Mouse (Mus musculus) erythroblast, embryonic 14.5 days (primary cell): ENCODE measurements around the gene Pin4. TPM values are rescaled to one million over a fixed set of nuclear protein-coding genes. Genes with fewer than 3 reads are reported as not detected.
"Not testable (repeated sequence)": the region's sequence is repeated elsewhere in the genome, so short reads cannot be mapped to it uniquely, and the experiment has no call there.

Experiments
- H3K27me3 ChIP-seq: 2 replicates; pipeline ENCODE4 v1.6.1; 2012; ENCODE audit warnings: inconsistent platforms; ENCODE audit not compliant: control insufficient read depth
- H3K36me3 ChIP-seq: 2 replicates; pipeline ENCODE4 v1.6.1; 2012; ENCODE audit warnings: mild to moderate bottlenecking, inconsistent platforms; ENCODE audit not compliant: control insufficient read depth
- H3K4me1 ChIP-seq: 2 replicates; pipeline ENCODE4 v1.6.1; 2012; ENCODE audit warnings: inconsistent platforms; ENCODE audit not compliant: control insufficient read depth
- H3K4me3 ChIP-seq: replicated peaks from 2 replicates; pipeline ENCODE3; 2012; ENCODE audit warnings: moderate library complexity, mild to moderate bottlenecking, inconsistent platforms
- H3K9me3 ChIP-seq: 2 replicates; pipeline ENCODE4 v1.6.1; 2012; ENCODE audit warnings: low read length, inconsistent platforms, mixed read lengths; ENCODE audit not compliant: control insufficient read depth
- GATA1 ChIP-seq: IDR thresholded peaks from 2 replicates; pipeline ENCODE4 v1.6.1; 2012; ENCODE audit warnings: low read length, inconsistent platforms, mixed read lengths
- TAL1 ChIP-seq: IDR thresholded peaks from 3 replicates; pipeline ENCODE4 v1.6.1; 2012; ENCODE audit warnings: low read length, inconsistent platforms, mixed read lengths
- polyA plus RNA-seq: library from polyadenylated mRNA; stranded (reverse); fragments of >175 nt; gene quantifications from 2 replicates; pipeline ENCODE4 v1.2.3, GENCODE M21; 2012

Gene Pin4
- polyA plus RNA-seq, 1 experiment = 2.6 TPM

DNA sequence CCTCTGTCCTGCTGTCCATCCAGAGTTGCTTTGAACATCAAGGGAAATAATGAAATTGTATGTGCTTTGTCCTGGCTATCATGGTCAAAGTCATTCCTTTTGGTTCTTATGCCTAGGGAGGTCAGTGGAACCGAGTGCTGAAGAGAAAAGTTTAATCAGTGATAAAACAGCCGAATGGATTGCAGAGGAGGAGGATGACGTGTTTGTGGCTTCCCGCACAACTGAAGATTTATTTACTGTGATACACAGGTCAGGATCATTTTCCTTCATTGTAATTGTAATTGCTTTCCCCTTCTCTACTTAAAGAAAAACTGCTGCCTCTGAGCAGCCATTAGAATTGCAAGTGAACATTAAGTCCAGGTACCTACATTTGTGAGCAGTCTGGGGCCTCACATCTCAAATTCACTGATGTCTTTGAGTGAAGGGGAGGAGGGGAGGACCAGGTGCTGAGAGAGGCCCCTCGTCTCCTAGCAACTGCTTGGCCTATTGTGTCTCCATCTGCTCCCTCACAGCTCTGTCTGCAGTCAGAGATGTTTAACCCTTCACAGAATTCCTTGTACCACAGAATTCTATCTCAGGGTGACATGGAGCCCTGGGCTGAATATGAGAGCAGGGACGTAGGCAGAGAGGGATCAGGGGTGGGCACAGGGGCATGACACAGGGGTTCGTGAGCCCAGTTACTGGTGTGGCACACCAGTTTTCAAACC, 37.5 kb upstream of the Pin4 start:
- Histone ChIP-seq H3K9me3 (no peaks in the 10 kb centered on the region), H3K4me3 (no peak overlapping the region), H3K4me1 (no peaks in the 10 kb centered on the region), H3K27me3 (peaks cover 4% of the 10 kb centered on the region), H3K36me3 (no peaks in the 10 kb centered on the region)
- TF ChIP-seq GATA1 (no peak), TAL1 (no peak)

DNA sequence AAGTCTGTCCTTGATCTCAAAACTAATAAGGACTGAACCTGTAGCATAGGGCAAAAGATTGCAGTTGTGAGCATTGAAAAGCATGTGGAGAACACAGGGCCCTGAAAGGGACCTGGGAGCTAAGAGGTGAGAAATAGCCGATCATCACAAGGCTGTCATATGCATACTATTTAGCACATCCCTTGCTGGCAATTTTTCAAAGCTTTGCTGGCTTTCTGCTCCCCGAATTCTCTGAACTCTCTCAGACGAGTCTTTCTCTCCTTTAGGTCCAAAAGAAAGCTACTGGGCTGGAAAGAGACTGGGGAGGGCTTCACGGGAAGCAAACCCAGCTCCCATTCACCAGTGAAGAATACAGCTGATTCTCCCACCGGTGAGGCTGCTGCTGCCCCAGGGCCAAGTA, 36.9 kb upstream of the Pin4 start:
- Histone ChIP-seq H3K36me3 (no peaks in the 10 kb centered on the region), H3K9me3 (no peaks in the 10 kb centered on the region), H3K4me1 (no peaks in the 10 kb centered on the region), H3K27me3 (peaks cover 4% of the 10 kb centered on the region), H3K4me3 (no peak overlapping the region)
- no peak for TF ChIP-seq GATA1
- TF ChIP-seq TAL1 = no peak

DNA sequence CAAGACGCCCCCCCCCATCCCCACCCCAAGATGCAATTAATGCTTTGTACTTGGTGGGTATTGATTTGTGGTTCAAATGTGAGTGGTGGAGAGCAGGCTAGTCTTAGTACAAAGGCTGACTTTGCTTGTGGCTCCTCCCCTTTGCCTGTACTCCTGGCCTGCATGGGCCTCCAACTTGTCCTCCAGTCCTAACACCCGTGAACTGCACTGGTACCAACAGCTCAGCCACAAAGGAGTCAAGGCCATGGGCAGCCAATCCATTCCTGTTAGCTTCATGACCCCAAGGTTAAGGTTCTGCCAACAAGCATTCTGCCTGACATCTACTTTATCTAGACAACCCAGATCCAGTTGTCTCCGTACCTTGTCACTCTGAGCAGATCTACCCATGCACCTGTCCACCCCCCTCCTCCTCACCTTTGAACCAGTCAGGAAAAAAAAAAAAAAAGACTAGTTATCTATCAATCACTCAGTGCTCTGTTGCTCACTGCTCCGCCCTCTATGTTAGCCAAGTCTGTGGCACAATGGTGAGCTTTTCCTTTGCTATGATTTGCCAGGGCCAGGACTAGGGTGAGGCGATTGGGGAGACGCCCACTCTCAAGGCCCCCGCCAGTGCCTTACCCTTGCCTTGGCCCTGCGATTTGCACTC, 33.3 kb upstream of the Pin4 start:
- no peaks in the 10 kb centered on the region for H3K9me3 ChIP-seq
- no peak for TF ChIP-seq TAL1
- no peak for TF ChIP-seq GATA1
- H3K4me1 ChIP-seq = no peaks in the 10 kb centered on the region
- H3K36me3 ChIP-seq = no peaks in the 10 kb centered on the region
- no peak overlapping the region for H3K4me3 ChIP-seq
- H3K27me3 ChIP-seq = no peaks in the 10 kb centered on the region; the same call in 1 of the 2 replicates

DNA sequence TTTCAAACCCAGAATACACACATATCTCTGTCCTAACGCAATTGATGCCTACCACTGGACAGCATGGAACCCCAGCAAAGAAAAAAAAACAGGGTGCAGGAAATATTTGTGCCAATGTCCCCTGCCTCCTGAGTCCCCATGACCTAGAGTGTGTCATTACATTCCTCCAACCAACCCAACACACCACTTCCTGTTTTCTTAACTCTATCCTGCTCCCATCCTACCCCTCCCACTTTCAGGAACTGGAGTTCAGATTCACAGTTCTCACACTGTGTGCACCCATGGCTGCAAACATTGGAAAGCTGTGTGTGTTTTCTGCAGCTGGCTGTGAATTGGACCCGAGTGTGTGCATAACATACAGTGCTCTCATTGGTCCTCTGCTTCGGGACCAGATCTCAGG, 28.6 kb upstream of the Pin4 start:
- no peaks in the 10 kb centered on the region for H3K4me1 ChIP-seq
- no peaks in the 10 kb centered on the region for H3K36me3 ChIP-seq
- no peak for TF ChIP-seq TAL1
- TF ChIP-seq GATA1 = no peak
- peaks cover 14% of the 10 kb centered on the region for H3K27me3 ChIP-seq
- H3K9me3 ChIP-seq = no peaks in the 10 kb centered on the region
- no peak overlapping the region for H3K4me3 ChIP-seq

DNA sequence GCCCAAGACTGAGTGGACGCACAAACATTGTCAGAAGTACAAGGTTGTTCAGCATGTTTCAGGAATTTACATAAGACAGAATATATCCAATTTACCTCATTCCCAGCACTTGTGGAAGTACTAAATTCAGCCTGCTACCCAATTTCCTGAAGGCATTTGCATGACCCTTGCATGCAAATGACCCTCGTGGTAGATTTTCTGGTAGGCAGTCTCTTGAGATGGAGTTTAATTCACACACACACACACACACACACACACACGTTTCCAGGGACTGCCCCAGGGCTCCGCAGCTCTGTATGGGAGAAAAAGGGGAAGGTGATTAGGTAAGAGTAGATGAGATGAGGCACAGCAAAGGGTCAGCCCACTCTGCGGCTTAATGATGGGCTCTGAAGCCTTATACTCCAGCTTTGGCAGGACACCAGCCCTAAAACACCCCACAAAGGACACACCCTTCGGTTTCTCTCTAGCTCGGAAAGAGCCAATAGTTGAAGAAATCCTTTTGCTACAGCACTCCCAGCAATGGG, 24.8 kb upstream of the Pin4 start:
- H3K4me1 ChIP-seq = no peaks in the 10 kb centered on the region
- H3K4me3 ChIP-seq = no peak overlapping the region
- no peaks in the 10 kb centered on the region for H3K9me3 ChIP-seq
- H3K36me3 ChIP-seq = no peaks in the 10 kb centered on the region
- peaks cover 22% of the 10 kb centered on the region for H3K27me3 ChIP-seq
- no peak for TF ChIP-seq GATA1
- TF ChIP-seq TAL1 = no peak

DNA sequence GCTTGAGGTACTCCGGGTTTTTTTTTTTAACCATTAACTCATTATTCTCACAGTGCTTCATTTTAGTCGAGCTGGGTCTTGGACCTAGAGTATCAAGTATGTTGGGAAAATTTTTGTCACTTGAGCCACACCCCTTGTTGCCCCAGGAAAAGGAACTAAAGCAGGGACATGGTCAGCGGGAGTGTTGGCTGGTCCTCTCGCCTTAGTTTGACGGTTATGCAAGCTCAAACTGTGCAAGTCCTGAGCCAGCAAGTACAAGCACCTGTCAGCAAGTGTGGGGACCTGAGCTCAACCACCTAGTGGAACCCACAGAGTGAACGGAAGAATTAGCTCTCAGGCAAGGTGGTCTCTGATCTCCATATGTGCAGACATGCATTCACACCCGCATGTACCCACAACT, 17.4 kb upstream of the Pin4 start:
- H3K36me3 ChIP-seq = no peaks in the 10 kb centered on the region
- H3K4me1 ChIP-seq = peaks cover 27% of the 10 kb centered on the region
- no peak overlapping the region for H3K4me3 ChIP-seq
- no peaks in the 10 kb centered on the region for H3K9me3 ChIP-seq
- H3K27me3 ChIP-seq = 0 out of 2 replicates have a peak, but pooled peaks cover 4% of the 10 kb centered on the region
- no peak for TF ChIP-seq GATA1
- TF ChIP-seq TAL1 = no peak

DNA sequence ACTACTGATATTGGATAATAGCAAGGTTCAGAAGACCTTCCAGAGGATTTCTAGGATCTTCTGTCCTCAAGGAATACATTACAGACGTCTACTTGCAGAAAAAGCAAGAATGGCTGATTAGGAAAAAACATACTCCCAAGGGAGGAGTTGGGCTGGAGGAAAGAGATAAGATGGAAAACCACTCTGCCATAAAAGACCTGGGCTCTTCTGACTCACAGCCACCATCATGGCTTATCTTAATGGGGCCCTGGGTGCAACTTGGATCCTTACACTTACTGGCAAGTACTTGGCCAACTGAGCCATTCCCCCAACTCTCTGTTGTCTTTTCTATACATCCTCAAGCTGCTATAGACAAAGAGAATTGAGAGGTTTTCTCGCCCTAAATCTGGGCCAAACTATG, 15.4 kb upstream of the Pin4 start:
- H3K4me1 ChIP-seq = peaks cover 27% of the 10 kb centered on the region
- H3K4me3 ChIP-seq, H3K36me3 ChIP-seq, H3K27me3 ChIP-seq, H3K9me3 ChIP-seq: not testable (repeated sequence)

DNA sequence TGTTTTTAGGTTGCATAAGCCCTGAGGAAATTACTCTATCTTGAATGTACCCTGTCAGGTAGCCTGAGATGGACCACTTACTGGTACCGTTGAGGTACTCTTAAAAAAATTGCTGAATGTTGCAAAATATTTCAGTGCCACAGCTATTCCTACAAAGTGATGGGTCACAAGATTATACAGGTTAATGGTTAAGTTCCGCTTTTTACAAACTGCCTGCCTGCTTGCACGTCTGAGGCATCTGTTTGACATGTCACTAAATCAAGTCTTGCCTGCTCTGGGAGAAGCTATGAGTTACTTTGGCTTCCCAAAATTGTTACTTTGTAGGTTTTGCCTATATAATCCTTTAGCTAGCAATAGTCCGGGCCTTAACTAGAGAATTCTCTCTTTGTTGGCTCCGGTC, 9.9 kb upstream of the Pin4 start:
- peaks cover 27% of the 10 kb centered on the region for H3K27me3 ChIP-seq
- not testable (repeated sequence) for H3K4me3 ChIP-seq, H3K9me3 ChIP-seq, H3K4me1 ChIP-seq, H3K36me3 ChIP-seq

DNA sequence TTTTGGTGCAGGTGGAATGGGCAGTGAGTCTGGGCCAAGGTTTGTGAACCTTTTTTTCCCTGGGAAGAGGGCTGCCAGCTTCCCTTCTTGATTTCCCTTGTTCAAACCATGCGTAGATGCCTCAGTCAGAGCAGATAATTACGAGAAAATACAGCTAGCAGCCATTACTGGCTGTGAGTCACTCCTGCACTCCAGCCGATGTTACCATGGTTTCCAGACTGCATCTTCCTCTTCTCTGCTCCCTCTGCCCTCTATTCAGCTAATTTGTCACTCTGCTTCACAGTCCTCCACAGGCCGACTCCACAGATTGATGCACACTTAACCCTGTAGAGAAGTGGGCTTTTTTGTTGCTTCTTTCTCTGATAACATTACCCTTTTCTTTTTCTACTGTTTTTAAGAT, 3.6 kb upstream of the Pin4 start:
- TF ChIP-seq GATA1 (no peak), TAL1 (no peak)
- no peaks in the 10 kb centered on the region for H3K9me3 ChIP-seq
- no peaks in the 10 kb centered on the region; the same call in 1 of the 2 replicates for H3K36me3 ChIP-seq
- H3K27me3 ChIP-seq = peaks cover 22% of the 10 kb centered on the region
- peaks cover 13% of the 10 kb centered on the region for H3K4me1 ChIP-seq
- H3K4me3 ChIP-seq = no peak overlapping the region

DNA sequence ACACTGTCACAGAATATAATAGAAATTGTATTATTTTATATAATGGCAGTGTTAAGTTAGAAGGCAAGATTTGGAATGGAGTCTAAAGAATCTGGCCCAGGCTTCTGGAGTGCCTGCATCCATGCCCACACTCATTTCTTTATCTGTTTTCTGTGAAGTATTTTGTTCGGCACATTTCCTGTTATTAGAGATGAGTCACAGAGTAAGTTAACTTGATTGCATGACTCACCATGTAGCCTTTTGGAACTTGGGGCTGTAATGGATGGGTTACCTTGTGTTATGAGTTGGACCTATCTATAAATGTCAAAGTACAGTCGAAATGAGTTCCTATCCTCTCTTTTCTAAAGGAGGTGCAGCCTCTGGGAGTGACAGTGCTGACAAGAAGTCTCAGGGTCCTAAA, 2.1 kb downstream of the Pin4 start:
- peaks cover 16% of the 10 kb centered on the region for H3K4me1 ChIP-seq
- 0 out of 2 replicates have a peak, but pooled peaks cover 2% of the 10 kb centered on the region for H3K9me3 ChIP-seq
- peaks cover 39% of the 10 kb centered on the region for H3K36me3 ChIP-seq
- peaks cover 3% of the 10 kb centered on the region; the same call in 1 of the 2 replicates for H3K27me3 ChIP-seq
- TF ChIP-seq GATA1 (no peak), TAL1 (no peak)
- H3K4me3 ChIP-seq = no peak overlapping the region
